Mouse (Mus musculus) lung, embryonic 14.5 days (tissue): ENCODE results near the gene Ankrd49. TPM values are rescaled to one million over a fixed set of nuclear protein-coding genes. Genes with fewer than 3 reads are reported as not detected.
A peak's percentile ranks its signal among the peaks of the same experiment; 100 is the strongest.

ENCODE experiments used
- ATAC-seq: fragments of 200-750 bp; cut with Nextera tagmentation; 2 replicates; pipeline ENCODE4 v1.8.0; 2017; ENCODE audit warnings: mild to moderate bottlenecking, moderate TSS enrichment, moderate library complexity; ENCODE audit not compliant: insufficient read depth
- DNase-seq: peaks from one replicate; pipeline ENCODE4 v3.0.0-alpha.2; 2015
- H3K27ac ChIP-seq: fragments of 300-500 bp; sonication (generic); 2 replicates; pipeline ENCODE4 v1.5.1; 2014; ENCODE audit warnings: low read depth, mild to moderate bottlenecking, moderate library complexity
- H3K27me3 ChIP-seq: fragments of 300-500 bp; sonication (generic); 2 replicates; pipeline ENCODE4 v1.6.1; 2014; ENCODE audit warnings: low read length, control low read depth; ENCODE audit not compliant: insufficient read depth
- H3K36me3 ChIP-seq: fragments of 300-500 bp; sonication (generic); 2 replicates; pipeline ENCODE4 v1.6.1; 2014; ENCODE audit warnings: control low read depth; ENCODE audit not compliant: insufficient read depth
- H3K4me1 ChIP-seq: fragments of 300-500 bp; sonication (generic); 2 replicates; pipeline ENCODE4 v1.6.1; 2014; ENCODE audit warnings: antibody characterized with exemption, control low read depth; ENCODE audit not compliant: insufficient read depth
- H3K4me2 ChIP-seq: fragments of 300-500 bp; sonication (generic); 2 replicates; pipeline ENCODE4 v1.6.1; 2014; ENCODE audit warnings: mild to moderate bottlenecking
- H3K4me3 ChIP-seq: fragments of 300-500 bp; sonication (generic); 2 replicates; pipeline ENCODE4 v1.5.1; 2014; ENCODE audit warnings: low read depth, low read length
- H3K9ac ChIP-seq: fragments of 300-500 bp; sonication (generic); 2 replicates; pipeline ENCODE4 v1.6.1; 2014
- H3K9me3 ChIP-seq: fragments of 300-500 bp; sonication (generic); 2 replicates; pipeline ENCODE4 v1.6.1; 2016; ENCODE audit warnings: low read depth, low read length, control low read depth
- CTCF ChIP-seq: IDR thresholded peaks from 2 replicates; pipeline ENCODE4 v1.5.1; 2016; ENCODE audit warnings: antibody characterized with exemption, low read depth
- WGBS: fragments of 180-500 bp; shearing (Covaris S2); extraction: QIAGEN DNeasy Blood & Tissue Kit; methylation state at CpG from one replicate; pipeline ENCODE4 v1.1.7; 2014; 5-methylcytosine and 5-hydroxymethylcytosine counted together
- polyA plus RNA-seq: library from polyadenylated mRNA; unstranded; fragments of >200 nt; fragmentation: Nextera tagmentation; extraction: Ambion mirVana; gene quantifications from 2 replicates; pipeline ENCODE4 v1.2.1, GENCODE M21; 2014

Ankrd49 gene
- polyA plus RNA-seq, 1 experiment from 2014 or later, result 46.8 TPM

DNA sequence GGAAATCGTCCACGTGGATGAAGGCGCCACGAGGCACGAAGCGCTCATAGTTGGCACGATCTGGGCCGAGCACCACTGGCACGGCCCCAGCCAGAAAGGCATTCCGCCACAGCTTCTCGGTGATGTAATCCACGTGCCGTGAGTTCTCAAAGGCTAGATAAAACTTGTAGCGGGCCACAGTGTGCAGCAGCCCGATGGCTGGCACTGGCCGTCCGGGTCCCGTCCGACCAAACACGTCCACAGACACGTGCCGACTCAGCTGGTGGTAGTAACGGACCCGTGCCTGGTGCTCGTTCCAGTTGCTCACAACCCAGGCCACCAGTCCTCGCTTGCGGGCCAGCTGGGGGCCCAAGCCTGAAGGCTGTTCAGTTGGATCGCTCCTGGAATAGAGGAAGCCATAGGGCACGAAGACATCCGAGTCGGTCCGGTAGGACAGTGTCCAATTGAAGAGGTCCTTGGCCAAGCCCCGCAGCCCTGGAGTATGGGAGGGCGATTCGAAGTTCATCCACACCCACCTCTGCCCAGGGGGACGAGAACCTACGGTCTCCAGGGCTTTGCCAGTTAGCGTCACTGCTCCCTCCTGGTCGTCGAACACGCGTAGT is 33.7 kb downstream of the Ankrd49 start:
- 50% methylated on average over 42 of the region's 42 CpGs for WGBS

DNA sequence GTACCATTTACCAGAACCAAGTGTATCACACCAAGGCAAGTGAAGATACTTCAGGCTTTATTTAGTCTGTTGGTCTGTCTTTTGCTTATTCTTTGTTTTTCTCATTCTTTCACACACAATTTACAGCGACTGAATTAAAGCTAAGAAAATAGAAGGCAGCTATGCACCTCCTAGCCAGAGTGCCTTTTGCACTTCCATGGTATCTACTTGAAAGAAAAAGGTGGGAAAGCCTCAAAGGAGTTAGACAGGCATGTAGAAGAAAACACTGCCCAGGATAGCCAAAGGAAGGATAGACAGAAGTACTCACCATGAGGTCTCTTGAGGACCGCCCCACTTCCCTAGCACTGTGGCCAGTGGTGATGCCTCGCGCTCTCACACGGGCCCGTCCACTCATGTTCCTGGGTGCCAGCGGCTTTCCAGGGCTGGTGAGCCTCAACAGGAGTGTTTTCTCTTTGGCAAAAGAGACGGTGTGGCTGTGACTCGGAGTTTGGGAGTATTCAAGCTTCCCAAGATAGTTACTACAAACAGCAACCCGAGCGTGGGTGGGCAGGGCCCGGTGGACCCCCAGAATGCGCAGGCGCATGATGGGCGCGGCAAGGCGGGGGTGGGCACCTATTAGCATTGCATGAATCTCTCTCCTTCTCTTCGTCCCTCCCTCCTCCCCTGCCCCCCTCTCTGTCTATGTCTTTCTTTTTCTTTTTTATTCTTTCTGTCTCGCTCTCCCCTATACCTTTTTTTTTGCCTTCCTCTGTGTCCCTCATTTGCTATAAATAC is 44.3 kb downstream of the Ankrd49 start, which contains the start of gene Piwil4:
Gene Piwil4, minus strand, starts transcription at position 583 of the 774 bp plus-strand sequence.
- no peaks in the 10 kb centered on the region for H3K9me3 ChIP-seq
- H3K4me1 ChIP-seq, result no peaks in the 10 kb centered on the region
- no peaks in the 10 kb centered on the region for H3K36me3 ChIP-seq
- H3K4me2 ChIP-seq, result no peak within 1 kb of the TSS
- 83% methylated on average over 19 of the region's 19 CpGs for WGBS
- no peak for TF ChIP-seq CTCF
- no peak within 1 kb of the TSS for H3K4me3 ChIP-seq
- H3K27ac ChIP-seq, result no peak within 1 kb of the TSS
- ATAC-seq (no peak), DNase-seq (no peak)
- no peaks in the 10 kb centered on the region for H3K27me3 ChIP-seq
- H3K9ac ChIP-seq, result no peak within 1 kb of the TSS

More for the DNA sequence above, 33.7 kb downstream of the Ankrd49 start:
- H3K9me3 ChIP-seq, result no peaks in the 10 kb centered on the region
- H3K36me3 ChIP-seq, result no peaks in the 10 kb centered on the region
- H3K9ac ChIP-seq, result peak overlapping the region; percentile 64
- peak overlapping the region; percentile 97 for H3K4me2 ChIP-seq
- 0 out of 2 replicates have a peak, but pooled peaks cover 6% of the 10 kb centered on the region for H3K4me1 ChIP-seq
- peaks cover 8% of the 10 kb centered on the region; the same call in 1 of the 2 replicates for H3K27me3 ChIP-seq
- peak overlapping the region; percentile 55 for H3K4me3 ChIP-seq
- H3K27ac ChIP-seq, result no peak overlapping the region
- no peak for DNase-seq
- no peak for TF ChIP-seq CTCF
- peak; percentile 29; the same call in 1 of the 2 replicates for ATAC-seq

DNA sequence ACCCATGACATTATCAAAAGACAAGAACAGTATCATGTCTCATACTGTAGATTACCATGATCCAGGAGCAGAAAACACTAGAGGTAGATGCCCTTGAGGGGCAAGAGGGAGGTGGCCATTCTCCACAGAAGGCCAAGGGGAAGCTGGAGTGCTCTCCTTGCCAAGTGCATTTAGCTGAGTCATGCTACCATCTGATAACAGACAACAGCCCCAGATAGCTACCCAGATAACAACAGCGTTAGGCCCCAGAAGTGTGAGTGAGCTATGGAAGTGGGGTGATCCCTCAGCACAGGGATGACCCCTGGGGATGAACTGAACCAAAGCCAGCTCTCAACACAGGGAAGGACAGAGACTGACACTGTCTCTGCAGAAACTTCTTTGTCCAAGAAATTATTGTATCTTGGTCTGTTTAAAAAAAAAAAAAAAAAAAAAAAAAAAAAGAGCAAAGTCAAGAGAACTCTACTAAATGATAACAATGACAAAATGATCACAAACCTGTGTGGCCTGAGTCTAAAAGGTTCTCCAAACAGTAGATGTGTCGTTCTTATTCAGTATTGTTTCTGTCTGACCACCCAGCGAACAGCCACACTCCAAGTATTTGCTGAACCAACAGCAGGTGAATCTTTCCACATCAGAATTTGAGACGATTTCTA is 45.0 kb downstream of the Ankrd49 start:
- H3K4me2 ChIP-seq, result no peak overlapping the region
- H3K4me1 ChIP-seq, result no peaks in the 10 kb centered on the region
- 49% methylated on average over 4 of the region's 4 CpGs for WGBS
- no peaks in the 10 kb centered on the region for H3K9me3 ChIP-seq
- no peak overlapping the region for H3K9ac ChIP-seq
- H3K4me3 ChIP-seq, result no peak overlapping the region
- H3K36me3 ChIP-seq, result no peaks in the 10 kb centered on the region
- ATAC-seq (no peak), DNase-seq (no peak)
- no peak overlapping the region for H3K27ac ChIP-seq
- no peak for TF ChIP-seq CTCF
- no peaks in the 10 kb centered on the region for H3K27me3 ChIP-seq

DNA sequence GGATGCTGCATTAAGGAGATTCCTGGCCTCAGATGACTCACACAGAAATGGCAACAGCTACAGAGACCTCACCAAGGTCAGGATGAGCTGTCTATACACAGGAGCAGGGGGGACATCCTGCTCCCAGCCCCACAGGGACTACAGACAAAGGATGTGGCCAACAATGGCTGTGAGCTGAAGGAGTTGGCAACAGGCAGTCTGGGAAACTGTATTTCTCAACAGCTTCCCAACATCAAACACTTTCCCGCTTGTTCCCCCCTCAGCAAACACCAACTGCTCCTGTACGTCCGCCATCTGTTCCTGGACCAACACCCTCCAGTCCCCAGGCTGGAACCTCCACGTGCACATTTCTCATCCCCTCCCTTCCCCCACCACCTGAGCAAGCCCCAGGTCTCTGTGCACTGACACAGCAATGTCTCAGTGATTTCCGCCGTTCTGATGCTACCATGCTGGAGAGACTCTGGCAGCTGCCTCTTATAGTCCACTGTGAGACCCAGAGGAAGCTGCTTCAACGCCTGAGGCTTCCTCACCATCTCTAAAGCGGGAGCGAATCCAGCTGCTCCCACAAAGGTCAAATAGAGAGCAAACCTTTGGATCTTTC is 53.6 kb downstream of the Ankrd49 start:
- no peak for TF ChIP-seq CTCF
- H3K36me3 ChIP-seq, result no peaks in the 10 kb centered on the region
- no peaks in the 10 kb centered on the region for H3K4me1 ChIP-seq
- H3K4me3 ChIP-seq, result no peak overlapping the region
- H3K4me2 ChIP-seq, result no peak overlapping the region
- DNase-seq, result peak; percentile 38
- no peaks in the 10 kb centered on the region for H3K9me3 ChIP-seq
- H3K27me3 ChIP-seq, result no peaks in the 10 kb centered on the region
- ATAC-seq, result peak; percentile 73; the same call in 1 of the 2 replicates
- H3K27ac ChIP-seq, result no peak overlapping the region
- WGBS, result 24% methylated on average over 9 of the region's 9 CpGs
- H3K9ac ChIP-seq, result no peak overlapping the region

Other genes starting within 250 kb of the Ankrd49 start
- gene Amotl1, start 139.8 kb downstream of the Ankrd49 start, polyA plus RNA-seq, result 26.4 and 29.6 TPM in 2 replicates
- gene Piwil4, start 44.1 kb downstream of the Ankrd49 start, polyA plus RNA-seq, result 0.18 TPM in 1 of 2 replicates, not detected in the other
- 2.9 and 3.5 TPM in 2 replicates for gene Fut4, start 32.5 kb downstream of the Ankrd49 start, polyA plus RNA-seq
- gene 1700012B09Rik, start 13.8 kb downstream of the Ankrd49 start, polyA plus RNA-seq, result not detected in 2 replicates
- gene Mre11a, start 202 bp downstream of the Ankrd49 start, polyA plus RNA-seq, result 34.6 and 38.0 TPM in 2 replicates
- gene Gpr83, start 75.4 kb upstream of the Ankrd49 start, polyA plus RNA-seq, result 0.13 and 0.24 TPM in 2 replicates
- 0.34 and 0.47 TPM in 2 replicates for gene Izumo1r, start 119.1 kb upstream of the Ankrd49 start, polyA plus RNA-seq